Mouse (Mus musculus) erythroblast, embryonic 14.5 days (primary cell): ENCODE results near the gene Vmn1r138. TPM values are rescaled to one million over a fixed set of nuclear protein-coding genes. Genes with fewer than 3 reads are reported as not detected.
"Not testable (repeated sequence)": the region's sequence is repeated elsewhere in the genome, so short reads cannot be mapped to it uniquely, and the experiment has no call there.

Experiments used
- H3K27me3 ChIP-seq: 2 replicates; pipeline ENCODE4 v1.6.1; 2012; ENCODE audit warnings: inconsistent platforms; ENCODE audit not compliant: control insufficient read depth
- H3K36me3 ChIP-seq: 2 replicates; pipeline ENCODE4 v1.6.1; 2012; ENCODE audit warnings: mild to moderate bottlenecking, inconsistent platforms; ENCODE audit not compliant: control insufficient read depth
- H3K4me1 ChIP-seq: 2 replicates; pipeline ENCODE4 v1.6.1; 2012; ENCODE audit warnings: inconsistent platforms; ENCODE audit not compliant: control insufficient read depth
- H3K4me3 ChIP-seq: replicated peaks from 2 replicates; pipeline ENCODE3; 2012; ENCODE audit warnings: moderate library complexity, mild to moderate bottlenecking, inconsistent platforms
- H3K9me3 ChIP-seq: 2 replicates; pipeline ENCODE4 v1.6.1; 2012; ENCODE audit warnings: low read length, inconsistent platforms, mixed read lengths; ENCODE audit not compliant: control insufficient read depth
- polyA plus RNA-seq: library from polyadenylated mRNA; stranded (reverse); fragments of >175 nt; gene quantifications from 2 replicates; pipeline ENCODE4 v1.2.3, GENCODE M21; 2012

Vmn1r138 gene
- not detected in 2 replicates for polyA plus RNA-seq

DNA sequence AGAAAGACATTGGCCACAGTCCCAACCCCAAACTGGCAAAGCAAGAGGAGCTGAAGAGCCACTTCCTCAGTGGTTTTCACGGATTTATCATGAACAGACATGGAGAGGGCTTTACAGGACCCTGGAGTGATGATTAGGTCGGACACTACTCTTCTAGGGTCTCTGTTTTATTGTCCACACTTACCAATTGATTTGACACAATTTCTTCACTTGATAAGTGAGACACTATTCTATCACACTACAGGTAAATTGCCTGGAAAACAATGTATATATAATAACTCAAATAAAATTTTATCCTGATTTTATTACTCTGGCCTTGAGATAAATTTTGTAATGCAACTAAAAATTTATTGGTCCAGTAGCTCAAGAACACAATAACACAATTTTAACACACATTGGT is at the start of gene Vmn1r138:
Gene Vmn1r138, minus strand, starts transcription at position 101 of the 400 bp plus-strand sequence.
- H3K4me3 ChIP-seq, H3K27me3 ChIP-seq, H3K36me3 ChIP-seq, H3K9me3 ChIP-seq, H3K4me1 ChIP-seq: not testable (repeated sequence)

- H3K4me1 ChIP-seq, H3K9me3 ChIP-seq, H3K27me3 ChIP-seq, H3K4me3 ChIP-seq, H3K36me3 ChIP-seq: not testable (repeated sequence)
These were observed 40.1 kb upstream of the Vmn1r138 start, which contains the start of gene Vmn1r139 for GRCm38 (mm10) chr7:22068757-22069156. TSS of gene Vmn1r139 (plus strand) at chr7:22069057.

DNA sequence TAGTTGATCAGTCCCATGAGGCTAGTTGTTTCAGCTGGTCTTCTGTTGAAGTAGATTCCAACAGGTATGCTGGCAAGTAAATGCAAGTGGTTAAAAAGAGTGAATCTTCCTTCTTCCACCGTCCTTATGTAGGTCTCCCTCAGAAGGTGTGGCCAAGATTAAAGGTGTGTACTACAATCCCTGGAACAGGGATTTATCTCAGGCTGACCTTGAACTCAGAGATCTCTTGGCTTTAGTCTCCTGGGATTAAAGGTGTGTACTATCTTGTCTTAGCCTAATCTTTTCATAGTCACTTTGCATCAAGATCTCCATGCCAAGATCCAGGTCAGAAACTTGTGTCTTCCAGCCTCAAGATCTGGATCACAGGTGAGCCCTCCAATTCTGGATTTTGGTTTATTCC is 27.5 kb upstream of the Vmn1r138 start, which contains the start of gene Gm6176:
Gene Gm6176, minus strand, starts transcription at position 101 of the 400 bp plus-strand sequence.
- H3K4me1 ChIP-seq = not testable (repeated sequence)

GRCm38 (mm10) chr7:21994287-21994686 is 34.4 kb downstream of the Vmn1r138 start, which contains the start of gene Vmn1r137:
TSS of gene Vmn1r137 (plus strand) at chr7:21994587.
- not testable (repeated sequence) for H3K27me3 ChIP-seq, H3K36me3 ChIP-seq, H3K4me3 ChIP-seq, H3K4me1 ChIP-seq, H3K9me3 ChIP-seq

More for the DNA sequence above, 27.5 kb upstream of the Vmn1r138 start, which contains the start of gene Gm6176:
- H3K36me3 ChIP-seq, H3K4me3 ChIP-seq, H3K27me3 ChIP-seq, H3K9me3 ChIP-seq: not testable (repeated sequence)

Other genes with a start within 250 kb of the Vmn1r138 start
- gene Gm4177, start 232.2 kb downstream of the Vmn1r138 start, polyA plus RNA-seq = not detected in 2 replicates
- gene Vmn1r135, start 196.5 kb downstream of the Vmn1r138 start, polyA plus RNA-seq = 0.09 TPM in 1 of 2 replicates, not detected in the other
- not detected in 2 replicates for gene Gm5725, start 184.6 kb downstream of the Vmn1r138 start, polyA plus RNA-seq
- gene Gm5891, start 107.6 kb downstream of the Vmn1r138 start, polyA plus RNA-seq = not detected in 2 replicates
- not detected in 2 replicates for gene Vmn1r137, start 34.3 kb downstream of the Vmn1r138 start, polyA plus RNA-seq
- gene Gm6176, start 27.4 kb upstream of the Vmn1r138 start, polyA plus RNA-seq = not detected in 2 replicates
- not detected in 2 replicates for gene Vmn1r139, start 40.2 kb upstream of the Vmn1r138 start, polyA plus RNA-seq
- gene Gm16451, start 89.3 kb upstream of the Vmn1r138 start, polyA plus RNA-seq = not detected in 2 replicates
- gene Gm10666, start 105.8 kb upstream of the Vmn1r138 start, polyA plus RNA-seq = not detected in 2 replicates
- gene Vmn1r142, start 135.1 kb upstream of the Vmn1r138 start, polyA plus RNA-seq = not detected in 2 replicates
- not detected in 2 replicates for gene Vmn1r143, start 160.5 kb upstream of the Vmn1r138 start, polyA plus RNA-seq
- gene Gm8653, start 172.4 kb upstream of the Vmn1r138 start, polyA plus RNA-seq = not detected in 2 replicates
- not detected in 2 replicates for gene Gm8453, start 200.6 kb upstream of the Vmn1r138 start, polyA plus RNA-seq